Comparison of ENCODE assay signal across 13 mouse cellular contexts in the genomic region with DNA sequence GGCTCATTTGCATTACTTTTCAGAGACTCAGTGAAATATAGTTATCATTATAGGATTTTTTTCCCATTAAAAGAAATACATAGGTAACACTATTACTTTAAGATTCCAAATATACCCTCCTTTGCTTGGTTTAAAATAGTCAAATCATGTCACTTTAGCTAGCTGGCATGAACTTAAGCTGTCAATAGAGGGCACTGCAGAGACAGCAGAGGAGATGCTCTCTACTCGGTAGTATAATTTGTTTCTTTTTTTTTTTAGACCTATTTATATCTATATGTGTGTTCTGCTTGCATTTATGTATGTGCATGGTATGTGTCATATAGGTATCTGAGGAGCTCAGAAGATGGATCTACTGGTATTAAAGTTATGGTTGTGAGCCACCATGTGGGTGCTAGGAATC. TPM values are rescaled to one million over a fixed set of nuclear protein-coding genes. Genes with fewer than 3 reads are reported as not detected.
DNase-seq lines count a peak whose midpoint lies in the region; ATAC-seq and TF ChIP-seq lines count a peak whose summit lies in the region.
"Had no signal": no experiment of that assay in that cellular context is flagged by ENCODE, and none has a peak within 500 bp of the region (broad histone marks: within the 10 kb centered on the region; RNA-seq: fewer than 3 reads in every experiment).

No protein-coding gene starts in this region.

- H3K4me3 ChIP-seq in kidney, postnatal 0 days (replicated peaks; ENCODE audit: low read depth, low read length): no peak overlapping the region
- no peak overlapping the region for H3K4me3 ChIP-seq in kidney, embryonic 16.5 days (ENCODE audit: low read length)
- H3K4me3 ChIP-seq in stomach, postnatal 0 days (ENCODE audit: low read depth, low read length): no peak overlapping the region
- H3K4me3 ChIP-seq: embryonic facial prominence, embryonic 10.5 days; myocyte had no signal

- 18% methylated on average over 1 of the region's 1 CpGs for WGBS in kidney, postnatal 0 days
- 26% methylated on average over 1 of the region's 1 CpGs for WGBS in kidney, embryonic 16.5 days
- WGBS in stomach, postnatal 0 days: 18% methylated on average over 1 of the region's 1 CpGs

- no peaks in the 10 kb centered on the region for H3K4me1 ChIP-seq in kidney, postnatal 0 days (replicated peaks; ENCODE audit: insufficient read depth, low read length)
- peaks cover 9% of the 10 kb centered on the region for H3K4me1 ChIP-seq in kidney, embryonic 16.5 days (ENCODE audit: insufficient read depth, low read length)
- H3K4me1 ChIP-seq in stomach, postnatal 0 days (replicated peaks; ENCODE audit: control insufficient read depth, insufficient read depth): no peaks in the 10 kb centered on the region; the same call in 1 of the 2 replicates

- H3K4me2 ChIP-seq in kidney, postnatal 0 days (ENCODE audit: low read length): no peak overlapping the region
- no peak overlapping the region for H3K4me2 ChIP-seq in kidney, embryonic 16.5 days (replicated peaks; ENCODE audit: low read depth, low read length)
- H3K4me2 ChIP-seq in stomach, postnatal 0 days (replicated peaks; ENCODE audit: low read depth): no peak overlapping the region

- CTCF ChIA-PET in Patski (lab: Charles Lee): interaction anchor here (0.8 to 1.2 kb wide), 4 partner anchors 11 to 435 kb away, joined by 3 to 4 read pairs (median 3); no protein-coding TSS in a partner anchor

- no peak overlapping the region for H3K9ac ChIP-seq in kidney, postnatal 0 days (ENCODE audit: low read depth, low read length)
- H3K9ac ChIP-seq in kidney, embryonic 16.5 days (replicated peaks; ENCODE audit: low read length): no peak overlapping the region
- no peak overlapping the region for H3K9ac ChIP-seq in stomach, postnatal 0 days (ENCODE audit: low read length)

- no peaks in the 10 kb centered on the region for H3K36me3 ChIP-seq in kidney, postnatal 0 days (ENCODE audit: insufficient read depth, low read length)
- no peaks in the 10 kb centered on the region for H3K36me3 ChIP-seq in kidney, embryonic 16.5 days (ENCODE audit: insufficient read depth, low read length)
- no peaks in the 10 kb centered on the region for H3K36me3 ChIP-seq in stomach, postnatal 0 days (ENCODE audit: control insufficient read depth, insufficient read depth, low read length)
- H3K36me3 ChIP-seq: embryonic facial prominence, embryonic 10.5 days had no signal

- no peak for ATAC-seq in kidney, postnatal 0 days (replicated peaks; ENCODE audit: low FRiP score, low read depth)
- no peak for ATAC-seq in kidney, embryonic 16.5 days (ENCODE audit: low FRiP score, low TSS enrichment)
- ATAC-seq in Patski: no peak
- no peak for ATAC-seq in stomach, postnatal 0 days (ENCODE audit: low FRiP score, low TSS enrichment)
- ATAC-seq: intestine, embryonic 16.5 days had no signal

- H3K27me3 ChIP-seq in kidney, postnatal 0 days (ENCODE audit: insufficient read depth, low read length): no peaks in the 10 kb centered on the region
- H3K27me3 ChIP-seq in kidney, embryonic 16.5 days (ENCODE audit: insufficient read depth, low read length): no peaks in the 10 kb centered on the region
- no peaks in the 10 kb centered on the region for H3K27me3 ChIP-seq in Patski
- H3K27me3 ChIP-seq in stomach, postnatal 0 days (ENCODE audit: control insufficient read depth, insufficient read depth, low read length): no peaks in the 10 kb centered on the region

- in situ Hi-C loops in Patski (cut with MboI; ENCODE audit: low pct_unique_long_range_greater_than_20kb): loop anchor here (25.0 kb wide), 1 partner anchor 331 kb away; a partner anchor contains a TSS

- DNase-seq in kidney, postnatal 0 days (ENCODE audit: low spot score): no peak
- DNase-seq in thymus, postnatal 0 days (ENCODE audit: low spot score): peak; percentile 50
- no peak for DNase-seq in thymus, postnatal 25 days
- DNase-seq in Patski (ENCODE audit: low read depth, low spot score): no peak
- no peak for DNase-seq in stomach, postnatal 0 days (ENCODE audit: low spot score)
- DNase-seq in adrenal gland, adult 8-10 months: no peak
- no peak for DNase-seq in cerebellum, adult 9-10 months
- DNase-seq: gastrocnemius, postnatal 36 days; heart, postnatal 10 days had no signal

- TF ChIP-seq CTCF in kidney, postnatal 0 days (IDR thresholded peaks at IDR 0.05; ENCODE audit: low read depth): peak; percentile 54
- peak; percentile 40 for TF ChIP-seq CTCF in Patski (IDR thresholded peaks at IDR 0.05)
- TF ChIP-seq CTCF in stomach, postnatal 0 days (IDR thresholded peaks at IDR 0.05; ENCODE audit: low read depth): peak; percentile 55

- H3K9me3 ChIP-seq in kidney, postnatal 0 days (replicated peaks; ENCODE audit: low read length): no peaks in the 10 kb centered on the region
- no peaks in the 10 kb centered on the region for H3K9me3 ChIP-seq in kidney, embryonic 16.5 days (ENCODE audit: low read length)
- no peaks in the 10 kb centered on the region for H3K9me3 ChIP-seq in stomach, postnatal 0 days (ENCODE audit: control insufficient read depth, low read length)
- H3K9me3 ChIP-seq: embryonic facial prominence, embryonic 10.5 days had no signal

- no peak for TF ChIP-seq EP300 in stomach, postnatal 0 days (optimal IDR thresholded peaks at IDR 0.05)

- POLR2A ChIA-PET in Patski (lab: Charles Lee): interaction anchor here (0.6 kb wide), 1 partner anchor 339 kb away, joined by 3 read pairs; no protein-coding TSS in a partner anchor

- H3K27ac ChIP-seq in kidney, postnatal 0 days: no peak overlapping the region
- no peak overlapping the region for H3K27ac ChIP-seq in kidney, embryonic 16.5 days (ENCODE audit: low read length)
- no peak overlapping the region for H3K27ac ChIP-seq in stomach, postnatal 0 days (replicated peaks)
- H3K27ac ChIP-seq: embryonic facial prominence, embryonic 10.5 days had no signal

RNA-seq across cellular contexts. Expression of a gene that starts 4.8 kb away (rescaled TPM):
- 33.5 and 36.7 TPM in 2 replicates for polyA plus RNA-seq in kidney, postnatal 0 days (2015; fragmentation: Nextera tagmentation; extraction: Ambion mirVana)
- polyA plus RNA-seq in kidney, embryonic 16.5 days (2015; fragmentation: Nextera tagmentation; extraction: Ambion mirVana): 29.1 and 29.2 TPM in 2 replicates
- polyA plus RNA-seq in thymus, postnatal 0 days (2015; fragmentation: Nextera tagmentation; extraction: Ambion mirVana): 23.4 and 30.4 TPM in 2 replicates
- 38.8 TPM for polyA plus RNA-seq in Patski (2021)
- polyA plus RNA-seq in stomach, postnatal 0 days (2015; fragmentation: Nextera tagmentation; extraction: Ambion mirVana): 24.3 and 25.8 TPM in 2 replicates
- 10 to 100 TPM; 48.3 to 54.6 (median 52.4) TPM for total RNA-seq in adrenal gland, adult 8-10 months (2022)
